In genomic region chr2:160413982-160414381, GRCm38 (mm10) we compare ENCODE assay signal across 8 mouse cellular contexts. TPM values are rescaled to one million over a fixed set of nuclear protein-coding genes. Genes with fewer than 3 reads are reported as not detected.
DNase-seq lines count a peak whose midpoint lies in the region; TF ChIP-seq lines count a peak whose summit lies in the region.

No protein-coding gene starts in this region.

- TF ChIP-seq CTCF in ES-Bruce4 (IDR thresholded peaks at IDR 0.05; ENCODE audit: low read depth, low read length) = peak; percentile 61

- no peaks in the 10 kb centered on the region for H3K4me1 ChIP-seq in ES-Bruce4 (ENCODE audit: control insufficient read depth, insufficient read depth, low read length)

- no peak for TF ChIP-seq EP300 in ES-Bruce4 (IDR thresholded peaks at IDR 0.05; ENCODE audit: insufficient read depth, low read depth, low read length)

- no peak for TF ChIP-seq POLR2A in ES-Bruce4 (IDR thresholded peaks at IDR 0.05; ENCODE audit: insufficient read depth, low read length)

- H3K27ac ChIP-seq in ES-Bruce4 (ENCODE audit: insufficient read depth, low read length) = no peak overlapping the region

- intact Hi-C loops in gastrocnemius, postnatal 14 days (cut with DNase I; ENCODE audit: low total_unique reads) = no loop called here

- no peaks in the 10 kb centered on the region for H3K27me3 ChIP-seq in ES-Bruce4 (ENCODE audit: control insufficient read depth, insufficient read depth, low read length, poor library complexity, severe bottlenecking)

- no peak overlapping the region for H3K4me3 ChIP-seq in ES-Bruce4 (ENCODE audit: low read depth, low read length)

- no peak overlapping the region for H3K9ac ChIP-seq in ES-Bruce4 (ENCODE audit: low read depth, poor library complexity, severe bottlenecking)

- no peaks in the 10 kb centered on the region for H3K9me3 ChIP-seq in ES-Bruce4 (replicated peaks; ENCODE audit: control insufficient read depth, insufficient read depth, low read length, poor library complexity, severe bottlenecking)

- peak; percentile 16 for DNase-seq in kidney, adult 18-20 months
- DNase-seq in kidney, adult 11 months = no peak
- DNase-seq in c-Kit-positive CD71-positive TER-119-positive erythroid progenitor cells, embryonic 14.5 days (ENCODE audit: low spot score) = peak; percentile 14
- DNase-seq in mesoderm, embryonic 11.5 days (ENCODE audit: low read depth, low spot score) = peak; percentile 40
- DNase-seq in gastrocnemius, postnatal 14 days = no peak
- no peak for DNase-seq in gastrocnemius, postnatal 4 days (ENCODE audit: low spot score in 2 of 2)
- no peak for DNase-seq in heart, adult 8-10 months (ENCODE audit: low spot score)

- no peaks in the 10 kb centered on the region for H3K36me3 ChIP-seq in ES-Bruce4 (ENCODE audit: control insufficient read depth, insufficient read depth, low read length, poor library complexity, severe bottlenecking)

RNA-seq across cellular contexts. Expression of gene Mafb, which starts 47.1 kb away (rescaled TPM):
- polyA plus RNA-seq in ES-Bruce4 (2011; ENCODE audit: insufficient read depth, insufficient read length, low read depth, missing spikeins) = 0.24 and 0.46 TPM in 2 replicates
- 10 to 100 TPM; 13.3 to 28.3 TPM for total RNA-seq in gastrocnemius, postnatal 14 days (2021)
- total RNA-seq in gastrocnemius, postnatal 4 days (2021) = 10 to 100 TPM; 21.5 to 23.7 TPM
- 10 to 100 TPM in 3 of 4 experiments, 1 to 10 TPM in 1; 9.2 to 12.0 (median 10.9) TPM for total RNA-seq in heart, adult 8-10 months (2022)

Comparison
In these comparisons a context has a peak if more than half of its experiments do, and no peak if none do; other contexts are left out.
1. DNase-seq: peak in kidney, adult 18-20 months (single experiment), c-Kit-positive CD71-positive TER-119-positive erythroid progenitor cells, embryonic 14.5 days (single experiment) and mesoderm, embryonic 11.5 days (single experiment); none in kidney, adult 11 months (single experiment), gastrocnemius, postnatal 14 days (single experiment), gastrocnemius, postnatal 4 days (0 of 2) and heart, adult 8-10 months (single experiment).